Mouse (Mus musculus) limb, embryonic 11.5 days (tissue): Measurements from ENCODE around the gene Adad2. TPM values are rescaled to one million over a fixed set of nuclear protein-coding genes. Genes with fewer than 3 reads are reported as not detected.

ENCODE experiments used
- ATAC-seq: fragments of 200-750 bp; cut with Nextera tagmentation; 2 replicates; pipeline ENCODE4 v1.8.0; 2017; ENCODE audit warnings: low read depth; ENCODE audit not compliant: insufficient number of reproducible peaks, low FRiP score, low TSS enrichment
- DNase-seq: peaks from one replicate; pipeline ENCODE4 v3.0.0-alpha.2; 2015; ENCODE audit warnings: low spot score
- H3K27ac ChIP-seq: fragments of 300-500 bp; sonication (generic); replicated peaks from 2 replicates; pipeline ENCODE4 v1.5.1; 2014; ENCODE audit warnings: low read depth, mild to moderate bottlenecking, low read length
- H3K27me3 ChIP-seq: fragments of 300-500 bp; sonication (generic); 2 replicates; pipeline ENCODE4 v1.6.1; 2014; ENCODE audit warnings: mild to moderate bottlenecking, low read length, mixed read lengths; ENCODE audit not compliant: control insufficient read depth, insufficient read depth
- H3K36me3 ChIP-seq: fragments of 300-500 bp; sonication (generic); 2 replicates; pipeline ENCODE4 v1.6.1; 2014; ENCODE audit warnings: mild to moderate bottlenecking, low read length, moderate library complexity, mixed read lengths; ENCODE audit not compliant: control insufficient read depth, insufficient read depth
- H3K4me1 ChIP-seq: fragments of 300-500 bp; sonication (generic); 2 replicates; pipeline ENCODE4 v1.6.1; 2014; ENCODE audit warnings: low read length, mixed read lengths; ENCODE audit not compliant: control insufficient read depth, insufficient read depth
- H3K4me2 ChIP-seq: fragments of 300-500 bp; sonication (generic); 2 replicates; pipeline ENCODE4 v1.6.1; 2014; ENCODE audit warnings: low read depth, mild to moderate bottlenecking, moderate library complexity; ENCODE audit not compliant: severe bottlenecking
- H3K4me3 ChIP-seq: fragments of 300-500 bp; sonication (generic); 2 replicates; pipeline ENCODE4 v1.5.1; 2014; ENCODE audit warnings: low read depth, low read length
- H3K9ac ChIP-seq: fragments of 300-500 bp; sonication (generic); 2 replicates; pipeline ENCODE4 v1.6.1; 2014; ENCODE audit warnings: mild to moderate bottlenecking, low read length
- H3K9me3 ChIP-seq: fragments of 300-500 bp; sonication (generic); 2 replicates; pipeline ENCODE4 v1.6.1; 2016; ENCODE audit warnings: low read length; ENCODE audit not compliant: control insufficient read depth
- whole genome bisulfite sequencing: fragments of 180-500 bp; shearing (Covaris S2); extraction: QIAGEN DNeasy Blood & Tissue Kit; methylation state at CpG from one replicate; pipeline ENCODE4 v1.1.7; 2014; 5-methylcytosine and 5-hydroxymethylcytosine counted together
- polyA plus RNA-seq: library from polyadenylated mRNA; unstranded; fragments of >200 nt; fragmentation: Nextera tagmentation; extraction: Ambion mirVana; gene quantifications from 2 replicates; pipeline ENCODE4 v1.2.1, GENCODE M21; 2014

The Adad2 gene
- polyA plus RNA-seq, 1 experiment from 2014 or later: 0.09 TPM

- Histone ChIP-seq H3K27ac (no peak within 1 kb of the TSS), H3K4me3 (peak within 1 kb of the TSS; percentile 80), H3K4me1 (no peaks in the 10 kb centered on the region), H3K36me3 (no peaks in the 10 kb centered on the region), H3K27me3 (peaks cover 8% of the 10 kb centered on the region), H3K4me2 (peak within 1 kb of the TSS; percentile 85), H3K9me3 (no peaks in the 10 kb centered on the region), H3K9ac (peak within 1 kb of the TSS; percentile 67)
- ATAC-seq (peak; percentile 87), DNase-seq (peak; percentile 95)
- WGBS: 1% methylated on average over 67 of the region's 97 CpGs
Observed at GRCm38 (mm10) chr8:119574437-119575365, 37.8 kb upstream of the Adad2 start, which contains the start of the genes Hsdl1 and Dnaaf1. Hsdl1 (minus strand) TSS chr8:119575183. Dnaaf1 (plus strand) TSS chr8:119575235.

- Histone ChIP-seq H3K4me2 (peak overlapping the region; percentile 85), H3K4me3 (peak overlapping the region; percentile 80), H3K9me3 (no peaks in the 10 kb centered on the region), H3K9ac (peak overlapping the region; percentile 67; the same call in 1 of the 2 replicates), H3K36me3 (no peaks in the 10 kb centered on the region), H3K27ac (no peak overlapping the region), H3K27me3 (peaks cover 8% of the 10 kb centered on the region), H3K4me1 (no peaks in the 10 kb centered on the region)
- no peak for DNase-seq
- ATAC-seq: peak; percentile 28; the same call in 1 of the 2 replicates
- 2% methylated on average over 16 of the region's 16 CpGs for WGBS
Observed at GRCm38 (mm10) chr8:119575366-119575726, 37.2 kb upstream of the Adad2 start.

- WGBS: 36% methylated on average over 13 of the region's 13 CpGs
- ATAC-seq: no peak
- Histone ChIP-seq H3K4me3 (no peak overlapping the region), H3K27me3 (peaks cover 6% of the 10 kb centered on the region), H3K4me2 (no peak overlapping the region), H3K36me3 (no peaks in the 10 kb centered on the region), H3K4me1 (no peaks in the 10 kb centered on the region), H3K9ac (no peak overlapping the region), H3K9me3 (no peaks in the 10 kb centered on the region), H3K27ac (no peak overlapping the region)
- DNase-seq: no peak
Observed at GRCm38 (mm10) chr8:119579096-119579495, 33.5 kb upstream of the Adad2 start.

GRCm38 (mm10) chr8:119580441-119581161 is 31.9 kb upstream of the Adad2 start:
- H3K9me3 ChIP-seq: no peaks in the 10 kb centered on the region
- WGBS: 75% methylated on average over 5 of the region's 5 CpGs
- H3K9ac ChIP-seq: no peak overlapping the region
- H3K4me1 ChIP-seq: no peaks in the 10 kb centered on the region
- H3K27ac ChIP-seq: no peak overlapping the region
- peaks cover 5% of the 10 kb centered on the region for H3K27me3 ChIP-seq
- ATAC-seq (no peak), DNase-seq (no peak)
- H3K4me2 ChIP-seq: no peak overlapping the region
- H3K36me3 ChIP-seq: no peaks in the 10 kb centered on the region
- no peak overlapping the region for H3K4me3 ChIP-seq

- H3K27me3 ChIP-seq: no peaks in the 10 kb centered on the region
- H3K9ac ChIP-seq: peak overlapping the region; percentile 37; the same call in 1 of the 2 replicates
- 0 out of 2 replicates have a peak, but pooled peaks cover 4% of the 10 kb centered on the region for H3K4me1 ChIP-seq
- H3K9me3 ChIP-seq: no peaks in the 10 kb centered on the region
- DNase-seq: no peak
- H3K27ac ChIP-seq: no peak overlapping the region
- no peak for ATAC-seq
- H3K4me3 ChIP-seq: peak overlapping the region; percentile 20; the same call in 1 of the 2 replicates
- WGBS: 12% methylated on average over 21 of the region's 24 CpGs
- H3K36me3 ChIP-seq: no peaks in the 10 kb centered on the region
- peak overlapping the region; percentile 41 for H3K4me2 ChIP-seq
Observed at GRCm38 (mm10) chr8:119585901-119586300, 26.6 kb upstream of the Adad2 start.

- WGBS: 64% methylated on average over 4 of the region's 4 CpGs
- 0 out of 2 replicates have a peak, but pooled peaks cover 4% of the 10 kb centered on the region for H3K4me1 ChIP-seq
- no peak overlapping the region for H3K4me2 ChIP-seq
- H3K36me3 ChIP-seq: no peaks in the 10 kb centered on the region
- no peak overlapping the region for H3K4me3 ChIP-seq
- ATAC-seq (no peak), DNase-seq (no peak)
- no peak overlapping the region for H3K9ac ChIP-seq
- no peaks in the 10 kb centered on the region for H3K9me3 ChIP-seq
- no peak overlapping the region for H3K27ac ChIP-seq
- no peaks in the 10 kb centered on the region for H3K27me3 ChIP-seq
Observed at GRCm38 (mm10) chr8:119588321-119588720, 24.2 kb upstream of the Adad2 start.

DNA sequence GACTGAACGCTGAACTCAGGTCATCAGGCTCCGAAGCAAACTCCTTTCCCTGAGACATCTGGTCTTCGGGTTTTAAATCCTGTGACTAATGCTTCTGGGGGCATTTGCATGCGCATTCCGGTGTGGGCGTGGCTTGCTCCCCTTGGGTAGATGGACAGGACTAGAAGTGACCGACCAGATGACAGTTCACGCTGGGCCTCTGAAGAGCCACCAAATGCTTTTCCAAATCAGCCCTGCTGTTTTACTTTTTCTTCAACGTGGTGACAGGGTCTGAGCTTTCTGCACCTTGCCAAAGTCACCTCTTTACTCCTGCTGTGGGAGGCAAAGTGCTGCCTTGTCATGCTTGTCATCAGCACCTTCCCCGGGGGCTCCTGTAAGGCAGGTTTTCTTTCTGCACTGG is 23.7 kb upstream of the Adad2 start:
- no peak overlapping the region for H3K9ac ChIP-seq
- WGBS: 21% methylated on average over 10 of the region's 10 CpGs
- no peak overlapping the region for H3K4me3 ChIP-seq
- no peaks in the 10 kb centered on the region for H3K36me3 ChIP-seq
- no peaks in the 10 kb centered on the region for H3K9me3 ChIP-seq
- ATAC-seq (0 out of 2 replicates have a peak, but pooled peaks have one; percentile 62), DNase-seq (peak; percentile 55)
- no peaks in the 10 kb centered on the region for H3K27me3 ChIP-seq
- H3K4me1 ChIP-seq: 0 out of 2 replicates have a peak, but pooled peaks cover 4% of the 10 kb centered on the region
- no peak overlapping the region for H3K4me2 ChIP-seq
- no peak overlapping the region for H3K27ac ChIP-seq

- no peak for DNase-seq
- Histone ChIP-seq H3K4me1 (0 out of 2 replicates have a peak, but pooled peaks cover 4% of the 10 kb centered on the region), H3K36me3 (no peaks in the 10 kb centered on the region), H3K9me3 (no peaks in the 10 kb centered on the region), H3K27me3 (no peaks in the 10 kb centered on the region), H3K9ac (no peak overlapping the region), H3K4me3 (no peak overlapping the region), H3K27ac (no peak overlapping the region), H3K4me2 (no peak overlapping the region)
- 83% methylated on average over 14 of the region's 14 CpGs for WGBS
- no peak for ATAC-seq
Observed at GRCm38 (mm10) chr8:119590348-119590747, 22.2 kb upstream of the Adad2 start.
